ENCODE assay signal across 8 mouse cellular contexts in the genomic region with DNA sequence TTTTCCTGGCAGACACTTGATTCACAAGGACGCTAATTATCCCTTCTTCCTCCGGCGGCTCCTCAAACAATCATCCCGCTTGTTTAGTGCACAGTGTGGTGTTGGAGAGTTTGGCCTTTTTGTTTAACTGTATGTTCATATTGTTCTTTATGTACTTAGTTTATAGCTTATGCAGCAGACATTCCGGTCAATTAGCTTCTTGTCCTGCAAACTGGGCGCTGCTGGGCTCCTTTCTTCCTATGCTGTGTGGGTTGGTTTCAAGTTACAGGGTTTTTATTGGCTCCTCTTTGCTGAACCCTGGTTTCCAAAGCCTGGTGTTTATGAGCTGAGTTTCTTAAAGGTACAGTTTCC.
A peak's percentile ranks its signal among the peaks of the same experiment; 100 is the strongest.
DNase-seq lines count a peak whose midpoint lies in the region; ATAC-seq and TF ChIP-seq lines count a peak whose summit lies in the region.

No protein-coding gene starts in this region.

- H3K9me3 ChIP-seq in lung, embryonic 16.5 days (ENCODE audit: control insufficient read depth, low read length) = no peaks in the 10 kb centered on the region

- peak overlapping the region; percentile 35 for H3K4me3 ChIP-seq in lung, embryonic 16.5 days (ENCODE audit: low read length)
- peak overlapping the region; percentile 17; the same call in 1 of the 2 replicates for H3K4me3 ChIP-seq in heart, adult 2 months

- no peaks in the 10 kb centered on the region for H3K27me3 ChIP-seq in lung, embryonic 16.5 days (ENCODE audit: control insufficient read depth, insufficient read depth, low read depth, low read length)
- no peaks in the 10 kb centered on the region for H3K27me3 ChIP-seq in heart, adult 2 months (ENCODE audit: control insufficient read depth, insufficient read depth, low read length)

- H3K4me1 ChIP-seq in lung, embryonic 16.5 days (replicated peaks; ENCODE audit: control insufficient read depth, insufficient read depth, low read length) = peaks cover 29% of the 10 kb centered on the region
- peaks cover 10% of the 10 kb centered on the region for H3K4me1 ChIP-seq in heart, adult 2 months (ENCODE audit: control insufficient read depth, insufficient read depth, low read length)

- TF ChIP-seq POLR2A in heart, adult 2 months (IDR thresholded peaks at IDR 0.05; ENCODE audit: insufficient read depth, low read depth, low read length) = no peak

- under 1% methylated on average over 6 of the region's 6 CpGs for WGBS in lung, embryonic 16.5 days
- WGBS in heart, adult 2 months = 9% methylated on average over 6 of the region's 6 CpGs

- peak overlapping the region; percentile 58 for H3K4me2 ChIP-seq in lung, embryonic 16.5 days (ENCODE audit: low read depth, low read length)

- peak overlapping the region; percentile 33; the same call in 1 of the 2 replicates for H3K9ac ChIP-seq in lung, embryonic 16.5 days (ENCODE audit: low read length)
- H3K9ac ChIP-seq in heart, adult 2 months (ENCODE audit: low read depth, low read length) = no peak overlapping the region

- no peak for DNase-seq in lung, postnatal 14 days
- peak in 1 of 2 experiments; percentile 48 for DNase-seq in heart, adult 2 months
- DNase-seq in kidney, adult 18-20 months = peak; percentile 43
- DNase-seq in lung, postnatal 36 days = peak; percentile 66
- DNase-seq in right cerebral cortex, postnatal 25 days = no peak
- DNase-seq in frontal cortex, postnatal 10 days (ENCODE audit: low spot score in 2 of 2) = no peak
- DNase-seq in spleen, postnatal 14 days (ENCODE audit: low spot score in 2 of 2) = no peak

- ATAC-seq in lung, embryonic 16.5 days (ENCODE audit: low read depth) = peak; percentile 82

- TF ChIP-seq CTCF in heart, adult 2 months (IDR thresholded peaks at IDR 0.05) = no peak

- no peaks in the 10 kb centered on the region for H3K79me2 ChIP-seq in heart, adult 2 months (replicated peaks; ENCODE audit: control insufficient read depth, insufficient read depth, low read length)

- intact Hi-C loops in heart, adult 2 months (cut with DNase I) = no loop called here

- no peaks in the 10 kb centered on the region for H3K36me3 ChIP-seq in lung, embryonic 16.5 days (ENCODE audit: control insufficient read depth, insufficient read depth, low read length)
- H3K36me3 ChIP-seq in heart, adult 2 months (ENCODE audit: control insufficient read depth, insufficient read depth, low read length) = no peaks in the 10 kb centered on the region

- TF ChIP-seq EP300 in heart, adult 2 months (IDR thresholded peaks at IDR 0.05; ENCODE audit: insufficient read depth, low read depth, low read length) = no peak

- H3K27ac ChIP-seq in lung, embryonic 16.5 days (ENCODE audit: low read length) = peak overlapping the region; percentile 91
- H3K27ac ChIP-seq in heart, adult 2 months = peak overlapping the region; percentile 47

Comparison
In these comparisons a context has a peak if more than half of its experiments do, and no peak if none do; other contexts are left out.
1. DNase-seq: peak in kidney, adult 18-20 months (single experiment) and lung, postnatal 36 days (single experiment); none in lung, postnatal 14 days (single experiment), right cerebral cortex, postnatal 25 days (single experiment), frontal cortex, postnatal 10 days (0 of 2) and spleen, postnatal 14 days (0 of 2).